Mouse (Mus musculus) C2C12 (cell line): ENCODE data around the gene Ergic2.

ENCODE experiments used
- CTCF ChIP-seq: IDR thresholded peaks from one replicate; pipeline ENCODE4 v1.5.1; 2011; ENCODE audit not compliant: control insufficient read depth, insufficient read depth, insufficient read length
- MAX ChIP-seq: IDR thresholded peaks from one replicate; pipeline ENCODE4 v1.6.1; 2011; ENCODE audit warnings: mild to moderate bottlenecking, control low read depth

DNA sequence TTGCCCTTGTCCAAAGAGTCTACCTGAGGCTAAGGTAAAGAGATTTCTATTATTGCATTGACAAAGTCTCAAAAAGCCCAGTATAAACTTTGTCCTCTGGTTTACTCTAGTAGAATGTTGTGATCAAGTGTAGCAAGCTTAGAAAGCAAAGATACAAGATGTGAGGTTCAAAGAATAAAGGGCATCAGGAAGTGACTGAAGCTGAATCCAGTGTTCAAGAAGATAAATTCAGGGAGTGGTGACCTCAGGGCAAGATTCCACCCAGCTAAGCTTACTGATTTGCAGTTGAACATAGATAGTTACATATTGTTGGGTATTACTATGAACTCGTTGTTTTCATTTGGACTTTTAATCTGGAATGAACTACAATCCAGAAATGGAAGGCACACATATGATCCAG, 26.5 kb downstream of the Ergic2 start:
- TF ChIP-seq CTCF (no peak), MAX (no peak)
